Mouse (Mus musculus) liver, embryonic 12.5 days (tissue): ENCODE data around the gene E330009J07Rik. TPM values are rescaled to one million over a fixed set of nuclear protein-coding genes. Genes with fewer than 3 reads are reported as not detected.

Experiments
- ATAC-seq: fragments of 200-750 bp; cut with Nextera tagmentation; 2 replicates; pipeline ENCODE4 v1.8.0; 2017; ENCODE audit warnings: moderate number of reproducible peaks, mild to moderate bottlenecking, moderate library complexity
- H3K27ac ChIP-seq: fragments of 300-500 bp; sonication (generic); 2 replicates; pipeline ENCODE4 v1.5.1; 2016; ENCODE audit warnings: mild to moderate bottlenecking
- H3K27me3 ChIP-seq: fragments of 300-500 bp; sonication (generic); replicated peaks from 2 replicates; pipeline ENCODE4 v1.6.1; 2016; ENCODE audit warnings: mild to moderate bottlenecking, moderate library complexity
- H3K36me3 ChIP-seq: fragments of 300-500 bp; sonication (generic); 2 replicates; pipeline ENCODE4 v1.6.1; 2016; ENCODE audit warnings: mild to moderate bottlenecking, moderate library complexity
- H3K4me1 ChIP-seq: fragments of 300-500 bp; sonication (generic); 2 replicates; pipeline ENCODE4 v1.6.1; 2016
- H3K4me2 ChIP-seq: fragments of 300-500 bp; sonication (generic); 2 replicates; pipeline ENCODE4 v1.6.1; 2016; ENCODE audit warnings: mild to moderate bottlenecking, moderate library complexity
- H3K4me3 ChIP-seq: fragments of 300-500 bp; sonication (generic); 2 replicates; pipeline ENCODE4 v1.5.1; 2016; ENCODE audit warnings: mild to moderate bottlenecking, moderate library complexity
- H3K9ac ChIP-seq: fragments of 300-500 bp; sonication (generic); 2 replicates; pipeline ENCODE4 v1.6.1; 2016; ENCODE audit warnings: mild to moderate bottlenecking, moderate library complexity
- H3K9me3 ChIP-seq: fragments of 300-500 bp; sonication (generic); replicated peaks from 2 replicates; pipeline ENCODE4 v1.6.1; 2016; ENCODE audit warnings: mild to moderate bottlenecking, moderate library complexity
- WGBS: fragments of 180-500 bp; shearing (Covaris S2); methylation state at CpG from one replicate; pipeline ENCODE4 v1.1.7; 2016; ENCODE audit not compliant: insufficient replicate concordance; 5-methylcytosine and 5-hydroxymethylcytosine counted together
- polyA plus RNA-seq: library from polyadenylated mRNA; unstranded; fragments of >200 nt; fragmentation: Nextera tagmentation; extraction: Ambion mirVana; gene quantifications from 2 replicates; pipeline ENCODE4 v1.2.1, GENCODE M21; 2016

Gene E330009J07Rik
- polyA plus RNA-seq, 1 experiment from 2014 or later: 2.3 TPM

DNA sequence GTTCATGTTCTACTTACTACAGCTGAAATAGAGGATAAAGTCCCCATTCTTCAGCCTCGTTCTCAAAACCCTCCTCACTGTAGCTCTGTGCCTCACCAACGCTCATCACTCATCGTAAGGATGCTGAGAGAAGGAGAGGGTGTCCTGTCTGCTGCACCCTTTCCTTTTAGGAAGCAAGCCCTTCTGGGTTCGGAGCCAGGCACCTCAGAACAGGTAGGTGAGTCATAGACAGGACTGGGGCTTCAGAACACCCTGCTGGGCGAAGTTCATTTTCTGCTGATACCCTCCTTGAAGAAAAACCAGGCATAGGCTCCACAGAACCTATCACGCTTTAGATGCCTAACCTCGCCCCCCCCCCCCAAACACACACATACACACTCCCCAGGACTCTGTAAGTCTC, 8.5 kb downstream of the E330009J07Rik start:
- no peaks in the 10 kb centered on the region for H3K9me3 ChIP-seq
- no peak for ATAC-seq
- 0 out of 2 replicates have a peak, but pooled peaks cover under 1% of the 10 kb centered on the region for H3K27me3 ChIP-seq
- H3K36me3 ChIP-seq: no peaks in the 10 kb centered on the region
- 71% methylated on average over 7 of the region's 7 CpGs for WGBS
- H3K9ac ChIP-seq: no peak overlapping the region
- no peak overlapping the region for H3K27ac ChIP-seq
- no peak overlapping the region for H3K4me2 ChIP-seq
- H3K4me1 ChIP-seq: 0 out of 2 replicates have a peak, but pooled peaks cover 12% of the 10 kb centered on the region
- H3K4me3 ChIP-seq: no peak overlapping the region

DNA sequence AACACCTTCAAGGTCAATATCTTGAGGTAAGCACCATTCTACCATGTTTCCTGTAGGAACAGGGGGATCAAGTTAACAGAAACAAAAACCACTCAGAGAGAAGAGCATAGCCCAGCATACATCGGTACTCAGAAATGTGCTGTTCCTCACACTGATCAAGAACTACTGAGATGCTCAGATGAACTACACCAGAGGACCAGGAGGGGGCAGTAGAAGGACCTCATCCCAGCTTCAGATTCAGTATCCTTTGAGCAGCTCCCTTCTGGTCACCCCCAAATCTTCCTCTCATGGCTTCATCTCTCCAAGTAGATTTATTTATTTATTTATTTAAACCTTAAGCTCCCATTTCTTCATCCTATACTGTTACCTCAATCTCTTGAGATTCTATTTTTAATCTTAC, 12.2 kb downstream of the E330009J07Rik start:
- Histone ChIP-seq H3K4me3 (no peak overlapping the region), H3K4me2 (no peak overlapping the region), H3K9me3 (no peaks in the 10 kb centered on the region), H3K9ac (no peak overlapping the region), H3K4me1 (no peaks in the 10 kb centered on the region), H3K27me3 (no peaks in the 10 kb centered on the region), H3K36me3 (no peaks in the 10 kb centered on the region), H3K27ac (no peak overlapping the region)
- 39% methylated on average over 1 of the region's 1 CpGs for WGBS
- no peak for ATAC-seq

DNA sequence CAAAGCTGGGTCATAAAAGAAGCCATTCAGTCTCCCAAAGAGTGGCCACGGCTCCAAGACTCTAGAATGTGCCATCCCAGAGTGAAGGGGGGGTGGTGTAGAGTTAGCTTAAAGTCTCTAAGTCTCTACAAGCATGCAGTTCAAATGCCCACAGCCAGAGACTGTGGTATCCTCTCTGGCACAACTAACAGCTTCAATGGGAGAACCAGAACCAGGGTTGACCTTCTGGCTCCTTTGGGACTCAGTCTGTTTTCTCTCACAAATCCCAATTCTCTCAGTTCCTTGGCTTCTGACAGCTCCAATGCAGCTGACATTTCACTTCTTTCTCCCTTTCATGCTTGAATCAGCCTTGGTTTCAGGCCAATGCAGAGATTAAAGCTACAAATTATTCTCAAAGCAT, 12.9 kb downstream of the E330009J07Rik start:
- Histone ChIP-seq H3K9ac (no peak overlapping the region), H3K4me2 (no peak overlapping the region), H3K4me1 (no peaks in the 10 kb centered on the region), H3K36me3 (no peaks in the 10 kb centered on the region), H3K27me3 (no peaks in the 10 kb centered on the region), H3K4me3 (no peak overlapping the region), H3K9me3 (no peaks in the 10 kb centered on the region), H3K27ac (no peak overlapping the region)
- WGBS: 58% methylated on average over 1 of the region's 1 CpGs
- no peak for ATAC-seq

DNA sequence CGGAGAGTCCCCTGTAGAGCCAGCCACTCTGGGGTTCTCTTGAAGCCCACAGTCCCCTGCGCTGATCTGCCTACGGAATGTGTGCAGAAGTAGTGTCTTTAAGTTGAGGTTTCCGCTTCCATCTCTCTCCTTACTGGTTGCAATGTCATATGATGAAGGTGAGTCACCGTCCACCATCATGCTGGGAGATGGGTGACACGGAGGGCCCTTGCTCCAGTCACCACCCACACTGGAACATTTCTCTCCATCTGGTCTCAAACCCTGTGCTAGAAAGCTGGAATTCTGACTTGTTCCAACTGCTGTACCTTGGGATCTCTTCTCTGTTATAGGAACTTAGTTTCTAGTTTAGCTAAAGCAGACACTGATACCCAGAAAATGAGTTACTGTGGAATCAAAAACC, 14.8 kb downstream of the E330009J07Rik start:
- WGBS: 77% methylated on average over 6 of the region's 6 CpGs
- no peaks in the 10 kb centered on the region for H3K36me3 ChIP-seq
- no peaks in the 10 kb centered on the region for H3K9me3 ChIP-seq
- no peak overlapping the region for H3K4me3 ChIP-seq
- ATAC-seq: no peak
- H3K4me2 ChIP-seq: no peak overlapping the region
- no peaks in the 10 kb centered on the region for H3K27me3 ChIP-seq
- H3K9ac ChIP-seq: no peak overlapping the region
- no peaks in the 10 kb centered on the region for H3K4me1 ChIP-seq
- no peak overlapping the region for H3K27ac ChIP-seq

DNA sequence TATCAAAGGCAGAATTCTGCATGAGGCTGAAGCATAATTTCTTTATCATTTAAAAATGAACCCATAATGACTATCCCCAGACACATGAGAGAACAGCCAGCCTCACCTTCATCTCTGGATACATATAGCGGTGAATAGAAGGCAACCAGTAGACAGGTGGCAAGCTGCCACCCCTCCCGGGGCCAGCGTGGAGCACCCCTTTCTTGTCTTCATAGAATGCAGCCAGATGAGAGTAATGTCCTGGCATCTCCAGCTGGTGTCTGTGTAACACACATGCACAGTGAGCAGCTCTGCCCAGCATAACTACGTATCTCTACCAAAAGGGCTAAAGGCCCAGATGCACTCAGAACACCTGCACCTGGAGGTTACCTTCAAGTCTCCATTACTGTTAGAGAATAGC, 17.5 kb downstream of the E330009J07Rik start:
- no peak overlapping the region for H3K9ac ChIP-seq
- no peak overlapping the region for H3K4me3 ChIP-seq
- no peak overlapping the region for H3K4me2 ChIP-seq
- H3K27ac ChIP-seq: no peak overlapping the region
- H3K4me1 ChIP-seq: no peaks in the 10 kb centered on the region
- WGBS: 83% methylated on average over 4 of the region's 4 CpGs
- no peak for ATAC-seq
- no peaks in the 10 kb centered on the region for H3K9me3 ChIP-seq
- no peaks in the 10 kb centered on the region for H3K36me3 ChIP-seq
- no peaks in the 10 kb centered on the region for H3K27me3 ChIP-seq

DNA sequence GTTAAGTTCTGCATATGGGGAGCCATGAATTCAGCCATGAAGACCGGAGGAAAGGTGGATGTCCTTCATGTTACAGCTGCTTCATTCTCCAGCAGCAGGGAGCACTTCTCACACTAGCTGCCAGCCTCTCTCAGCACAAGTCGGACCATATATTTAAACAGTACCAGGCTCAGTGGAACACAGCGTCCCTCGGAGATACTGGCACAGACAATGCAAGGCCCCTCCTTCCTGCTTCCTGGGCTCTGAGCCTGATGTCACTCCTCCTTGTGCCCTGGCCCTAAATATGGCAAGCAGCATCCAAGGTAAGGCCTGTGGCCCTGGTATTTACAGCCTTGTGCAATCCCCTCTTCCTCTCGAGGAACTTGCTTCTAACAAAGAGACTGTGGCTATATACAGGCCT, 20.1 kb downstream of the E330009J07Rik start:
- Histone ChIP-seq H3K9ac (no peak overlapping the region), H3K4me2 (no peak overlapping the region), H3K27ac (no peak overlapping the region), H3K4me1 (no peaks in the 10 kb centered on the region), H3K9me3 (no peaks in the 10 kb centered on the region), H3K36me3 (no peaks in the 10 kb centered on the region), H3K27me3 (no peaks in the 10 kb centered on the region), H3K4me3 (no peak overlapping the region)
- WGBS: 64% methylated on average over 5 of the region's 5 CpGs
- no peak for ATAC-seq

DNA sequence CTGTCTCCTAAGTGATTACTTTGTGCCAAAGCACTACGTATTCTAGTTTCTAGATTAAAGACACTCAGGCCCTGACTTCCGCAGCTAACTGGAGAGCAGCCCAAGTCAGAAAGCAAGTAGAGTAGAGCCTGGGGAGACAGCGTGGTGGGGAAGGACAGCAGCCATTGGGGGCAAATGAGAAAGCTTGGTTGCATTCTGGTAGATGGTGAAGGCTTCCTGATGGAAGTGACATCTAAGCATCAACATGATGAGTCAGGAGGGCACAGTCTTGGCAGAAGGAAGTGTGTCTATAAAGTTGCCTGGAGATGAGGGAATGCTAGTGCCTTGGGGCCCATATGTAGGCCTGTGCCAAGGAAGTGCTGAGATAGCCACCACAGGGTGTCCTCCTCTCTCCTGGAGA, 22.4 kb downstream of the E330009J07Rik start:
- Histone ChIP-seq H3K9me3 (no peaks in the 10 kb centered on the region), H3K27ac (no peak overlapping the region), H3K4me2 (no peak overlapping the region), H3K4me3 (no peak overlapping the region), H3K27me3 (no peaks in the 10 kb centered on the region), H3K9ac (no peak overlapping the region), H3K4me1 (no peaks in the 10 kb centered on the region), H3K36me3 (no peaks in the 10 kb centered on the region)
- no peak for ATAC-seq
- 75% methylated on average over 3 of the region's 3 CpGs for WGBS

DNA sequence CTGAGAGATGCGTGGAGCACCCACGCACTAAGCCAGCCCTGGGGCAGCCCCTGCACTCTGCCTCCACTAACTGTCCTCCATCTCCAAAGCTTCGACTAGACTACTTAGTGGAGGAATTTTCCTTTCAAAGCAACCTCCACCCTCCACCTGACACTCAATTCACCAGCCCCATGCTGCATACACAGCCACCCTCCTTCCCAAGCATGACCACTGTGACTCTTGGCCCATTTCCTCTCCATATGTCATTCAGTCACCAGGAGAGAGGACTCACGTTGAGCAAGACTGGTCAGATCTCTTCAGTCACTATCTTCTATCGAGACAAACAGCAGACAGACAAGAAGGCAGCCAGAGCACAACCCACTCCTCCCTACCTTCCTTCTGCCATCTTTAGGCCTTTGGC, 22.9 kb downstream of the E330009J07Rik start:
- Histone ChIP-seq H3K4me1 (no peaks in the 10 kb centered on the region), H3K9ac (no peak overlapping the region), H3K4me2 (no peak overlapping the region), H3K4me3 (no peak overlapping the region), H3K27ac (no peak overlapping the region), H3K36me3 (0 out of 2 replicates have a peak, but pooled peaks cover 1% of the 10 kb centered on the region), H3K9me3 (no peaks in the 10 kb centered on the region), H3K27me3 (no peaks in the 10 kb centered on the region)
- WGBS: 65% methylated on average over 5 of the region's 5 CpGs
- no peak for ATAC-seq

DNA sequence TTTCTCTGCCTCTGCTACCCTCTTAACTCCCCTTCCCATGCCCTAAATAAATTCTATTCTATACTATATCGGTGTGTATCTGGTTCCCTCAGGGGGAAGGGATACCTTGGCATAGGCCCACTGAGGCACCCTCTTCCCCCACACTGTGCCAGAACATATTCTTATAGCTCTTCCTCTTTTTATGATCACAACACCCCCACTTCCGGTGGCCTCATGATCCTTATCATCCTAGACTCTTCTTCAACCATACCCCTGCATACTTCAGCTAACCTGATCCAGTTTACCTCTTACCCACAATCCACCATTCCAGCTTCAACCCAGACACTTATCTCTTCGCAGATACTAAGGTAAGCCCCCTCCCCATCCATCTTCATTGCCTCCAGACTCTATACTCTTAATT, 24.9 kb downstream of the E330009J07Rik start:
- Histone ChIP-seq H3K27me3 (no peaks in the 10 kb centered on the region), H3K27ac (no peak overlapping the region), H3K36me3 (peaks cover 11% of the 10 kb centered on the region; the same call in 1 of the 2 replicates), H3K4me2 (no peak overlapping the region), H3K9me3 (no peaks in the 10 kb centered on the region), H3K4me3 (no peak overlapping the region), H3K4me1 (no peaks in the 10 kb centered on the region), H3K9ac (no peak overlapping the region)
- no peak for ATAC-seq
- 60% methylated on average over 3 of the region's 3 CpGs for WGBS

DNA sequence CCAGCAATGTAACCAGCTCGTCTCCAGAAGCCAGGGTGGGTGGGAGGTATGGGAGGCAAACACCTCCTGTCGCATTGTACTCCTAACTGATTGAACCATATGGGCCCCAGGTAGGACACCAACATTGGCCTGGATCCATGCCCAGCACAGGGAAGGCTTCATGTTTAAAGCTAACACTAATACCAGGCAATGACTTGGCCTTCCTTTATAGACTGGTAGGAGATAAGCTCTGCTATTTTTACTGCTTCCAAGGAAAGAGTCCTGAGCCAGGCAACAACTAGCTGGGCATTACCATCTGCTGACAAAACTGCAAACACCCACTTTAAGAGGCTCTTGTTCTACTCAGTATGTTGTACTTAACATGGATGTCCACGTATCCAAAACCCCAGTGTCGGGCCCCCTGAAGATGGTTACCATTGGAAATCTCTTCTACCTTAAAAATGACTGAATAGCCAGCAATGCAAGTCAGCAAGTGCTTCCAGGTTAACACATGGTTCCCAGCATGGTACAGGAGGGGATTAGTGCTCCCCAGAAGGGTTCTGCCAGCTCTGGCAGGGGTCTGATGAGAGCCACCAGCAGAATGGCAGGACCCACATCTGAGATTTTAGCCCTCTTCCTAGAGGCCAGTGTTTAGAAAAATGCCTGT, 32.2 kb downstream of the E330009J07Rik start:
- peaks cover 29% of the 10 kb centered on the region for H3K36me3 ChIP-seq
- WGBS: 75% methylated on average over 4 of the region's 4 CpGs

DNA sequence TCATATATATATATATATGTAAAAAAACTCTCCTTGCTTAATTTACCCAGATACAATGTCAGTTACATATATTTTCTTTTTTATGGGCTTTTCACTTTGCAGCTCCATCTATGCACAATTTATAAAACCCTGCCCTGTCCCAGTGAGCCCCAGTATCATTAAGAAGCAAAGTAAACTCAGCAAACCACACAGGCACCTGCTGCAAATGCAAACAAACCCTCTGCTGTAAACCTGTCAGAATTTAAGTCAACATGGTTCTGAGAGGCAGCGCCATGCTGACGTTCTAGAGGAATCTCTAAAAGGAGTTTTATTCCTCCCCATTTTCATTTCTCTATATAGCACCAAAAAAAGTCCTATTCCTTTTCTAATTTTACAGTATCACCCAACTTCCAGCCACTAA, 33.9 kb downstream of the E330009J07Rik start:
- no peak for ATAC-seq
- no peak overlapping the region for H3K4me3 ChIP-seq
- no peak overlapping the region for H3K9ac ChIP-seq
- H3K36me3 ChIP-seq: peaks cover 39% of the 10 kb centered on the region
- H3K4me1 ChIP-seq: no peaks in the 10 kb centered on the region
- H3K9me3 ChIP-seq: no peaks in the 10 kb centered on the region
- no peak overlapping the region for H3K27ac ChIP-seq
- H3K4me2 ChIP-seq: no peak overlapping the region
- WGBS: 75% methylated on average over 2 of the region's 2 CpGs
- no peaks in the 10 kb centered on the region for H3K27me3 ChIP-seq

More for the DNA sequence above, 32.2 kb downstream of the E330009J07Rik start:
- no peak overlapping the region for H3K27ac ChIP-seq
- no peak overlapping the region for H3K4me2 ChIP-seq
- H3K4me3 ChIP-seq: no peak overlapping the region
- no peak overlapping the region for H3K9ac ChIP-seq
- ATAC-seq: no peak
- no peaks in the 10 kb centered on the region for H3K27me3 ChIP-seq
- no peaks in the 10 kb centered on the region for H3K4me1 ChIP-seq
- H3K9me3 ChIP-seq: no peaks in the 10 kb centered on the region

DNA sequence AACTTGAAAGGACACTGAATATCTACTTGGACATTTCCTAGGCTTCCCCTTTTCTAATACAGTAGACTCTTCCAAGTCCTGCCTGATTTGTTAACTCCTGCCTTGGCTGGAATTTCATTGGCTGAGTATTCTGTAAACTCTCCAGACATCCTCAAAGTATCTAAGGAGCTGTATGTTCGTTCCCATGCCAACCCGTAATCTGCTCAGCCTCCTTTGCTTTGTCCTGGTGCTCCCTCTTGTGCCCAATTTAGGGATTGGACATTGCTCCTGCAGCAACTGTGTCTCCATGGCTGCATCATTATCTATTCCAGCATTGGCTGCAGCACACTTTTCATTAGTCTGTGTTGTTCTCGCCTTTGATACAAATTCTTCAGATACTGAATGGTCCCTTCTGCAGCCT, 42.7 kb downstream of the E330009J07Rik start:
- Histone ChIP-seq H3K27ac (no peak overlapping the region), H3K9me3 (no peaks in the 10 kb centered on the region), H3K9ac (no peak overlapping the region), H3K4me2 (no peak overlapping the region), H3K36me3 (peaks cover 18% of the 10 kb centered on the region), H3K4me1 (peaks cover 14% of the 10 kb centered on the region), H3K27me3 (no peaks in the 10 kb centered on the region), H3K4me3 (no peak overlapping the region)
- WGBS: 58% methylated on average over 3 of the region's 3 CpGs
- no peak for ATAC-seq

DNA sequence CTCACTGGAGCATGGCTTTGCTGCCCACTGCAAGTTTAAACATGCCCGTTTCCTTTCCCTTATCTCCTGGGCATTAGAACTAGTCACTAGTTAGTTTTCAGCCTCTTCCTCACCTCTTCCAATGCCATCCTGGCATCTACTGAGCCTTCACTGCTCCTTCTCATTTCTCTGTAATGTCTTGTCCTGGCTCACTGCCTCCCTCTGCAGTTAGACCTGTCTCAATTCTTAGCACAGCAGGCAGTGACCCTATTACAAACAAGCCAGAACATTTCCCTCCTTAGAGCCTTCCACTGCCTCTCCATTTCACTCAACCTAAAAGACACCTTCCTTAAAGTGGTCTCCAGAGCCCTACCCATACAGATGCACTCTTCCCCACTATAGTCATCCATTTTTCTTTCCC, 45.0 kb downstream of the E330009J07Rik start:
- Histone ChIP-seq H3K27ac (no peak overlapping the region), H3K4me1 (peaks cover 16% of the 10 kb centered on the region), H3K4me3 (no peak overlapping the region), H3K4me2 (no peak overlapping the region), H3K9me3 (no peaks in the 10 kb centered on the region), H3K9ac (no peak overlapping the region), H3K36me3 (peaks cover 15% of the 10 kb centered on the region), H3K27me3 (no peaks in the 10 kb centered on the region)
- WGBS: 54% methylated on average over 1 of the region's 1 CpGs
- no peak for ATAC-seq
